Mouse (Mus musculus): ENCODE results near the gene Fbl.
"Not testable (repeated sequence)": the region's sequence is repeated elsewhere in the genome, so short reads cannot be mapped to it uniquely, and the experiment has no call there.

Fbl gene

DNA sequence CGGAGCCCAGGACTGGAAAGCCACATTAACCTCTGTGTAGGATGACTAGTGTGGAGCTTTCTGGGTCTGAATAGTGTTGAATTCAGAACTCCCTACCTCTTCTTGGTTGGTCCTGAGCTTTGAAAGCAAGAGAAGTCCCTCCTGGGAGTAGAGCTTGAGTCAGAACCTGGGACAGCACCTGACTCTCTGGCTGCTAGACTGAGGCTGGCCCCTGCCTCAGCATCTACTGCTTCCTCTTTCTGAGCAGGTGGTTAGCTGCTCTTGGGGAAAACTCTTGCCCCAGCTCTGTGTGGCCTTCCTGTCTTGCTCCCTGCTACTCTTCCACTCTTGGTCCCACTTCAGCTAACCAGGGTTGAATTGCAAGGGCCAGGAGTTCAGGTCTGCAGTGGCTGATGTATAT is 22.4 kb downstream of the Fbl start:
- no peak for DNase-seq (ENCODE audit: low read depth in 2 of 2, low spot score in 2 of 2)

DNA sequence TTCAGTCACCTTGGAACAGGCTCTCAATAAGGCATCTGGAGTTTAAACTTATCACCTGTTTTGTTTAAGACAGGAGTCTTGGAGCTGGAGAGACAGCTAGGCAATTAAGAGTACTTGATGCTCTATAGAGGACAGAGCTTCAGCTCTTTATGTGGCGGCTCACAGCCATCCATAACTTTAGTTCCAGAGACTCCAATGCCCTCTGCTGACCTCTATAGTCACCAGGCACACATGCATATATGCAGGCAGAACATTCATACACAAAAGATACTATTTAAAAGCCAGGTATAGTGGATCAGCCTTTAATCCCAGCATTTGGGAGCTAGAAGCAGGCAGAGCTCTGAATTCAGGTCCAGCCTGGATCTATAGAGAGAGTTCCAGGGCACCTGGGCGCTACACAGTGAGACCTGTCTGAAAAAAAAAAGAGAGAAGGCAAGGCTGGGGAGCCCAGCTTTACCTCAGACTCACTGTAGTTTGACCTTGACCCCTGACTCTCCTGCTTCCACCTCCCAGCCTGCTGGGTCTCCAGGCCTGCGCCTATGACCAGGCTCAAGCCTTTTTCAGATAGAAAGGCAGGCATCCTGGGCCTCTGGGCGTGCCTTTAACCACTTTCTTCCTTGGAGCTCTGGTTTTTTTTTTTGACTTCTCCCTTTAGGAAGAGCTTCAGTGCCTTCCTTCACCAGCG is 26.0 kb downstream of the Fbl start:
- no peak for DNase-seq (ENCODE audit: low read depth in 2 of 2, low spot score in 2 of 2)

DNA sequence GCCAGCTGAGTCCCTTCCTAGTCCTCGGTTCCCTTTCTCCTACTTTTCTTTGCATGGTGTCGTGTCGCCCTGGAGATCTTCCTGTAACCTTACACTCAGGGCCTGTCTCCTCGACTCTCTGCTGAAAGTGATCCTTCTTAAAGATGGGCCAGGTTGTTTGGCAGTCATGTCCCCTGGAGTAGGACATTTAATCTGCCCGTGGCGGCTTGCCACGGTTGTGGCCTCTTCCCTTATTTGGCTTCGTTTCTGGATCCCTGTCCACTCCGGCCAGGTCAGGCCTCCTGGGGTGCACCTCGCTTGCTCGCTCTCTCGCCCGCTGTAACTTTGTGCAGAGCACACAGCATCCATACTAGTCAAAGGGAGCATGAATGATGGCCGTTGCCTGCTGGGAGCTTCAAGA is 27.0 kb downstream of the Fbl start:
- DNase-seq (ENCODE audit: low read depth in 2 of 2, low spot score in 2 of 2): no peak

DNA sequence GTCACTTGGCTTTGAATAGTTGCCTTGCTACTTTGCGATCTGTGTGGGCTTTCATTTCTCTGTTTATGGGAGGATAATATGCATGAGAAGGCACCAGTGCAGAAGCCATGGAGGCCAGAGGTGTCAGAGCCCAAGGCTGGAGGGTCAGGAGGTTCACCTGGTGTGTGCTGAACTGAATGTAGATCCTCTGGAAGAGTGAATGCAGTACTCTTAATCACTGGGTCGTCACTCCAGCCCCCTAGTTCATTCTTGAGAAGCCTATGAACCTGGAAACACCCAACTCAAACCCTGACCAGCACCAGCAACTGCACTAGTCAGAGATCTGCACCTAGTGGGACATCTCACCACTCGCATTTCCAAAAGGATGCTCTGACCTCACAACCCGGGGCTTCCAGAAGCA is 29.5 kb downstream of the Fbl start:
- no peak for DNase-seq (ENCODE audit: low read depth in 2 of 2, low spot score in 2 of 2)

DNA sequence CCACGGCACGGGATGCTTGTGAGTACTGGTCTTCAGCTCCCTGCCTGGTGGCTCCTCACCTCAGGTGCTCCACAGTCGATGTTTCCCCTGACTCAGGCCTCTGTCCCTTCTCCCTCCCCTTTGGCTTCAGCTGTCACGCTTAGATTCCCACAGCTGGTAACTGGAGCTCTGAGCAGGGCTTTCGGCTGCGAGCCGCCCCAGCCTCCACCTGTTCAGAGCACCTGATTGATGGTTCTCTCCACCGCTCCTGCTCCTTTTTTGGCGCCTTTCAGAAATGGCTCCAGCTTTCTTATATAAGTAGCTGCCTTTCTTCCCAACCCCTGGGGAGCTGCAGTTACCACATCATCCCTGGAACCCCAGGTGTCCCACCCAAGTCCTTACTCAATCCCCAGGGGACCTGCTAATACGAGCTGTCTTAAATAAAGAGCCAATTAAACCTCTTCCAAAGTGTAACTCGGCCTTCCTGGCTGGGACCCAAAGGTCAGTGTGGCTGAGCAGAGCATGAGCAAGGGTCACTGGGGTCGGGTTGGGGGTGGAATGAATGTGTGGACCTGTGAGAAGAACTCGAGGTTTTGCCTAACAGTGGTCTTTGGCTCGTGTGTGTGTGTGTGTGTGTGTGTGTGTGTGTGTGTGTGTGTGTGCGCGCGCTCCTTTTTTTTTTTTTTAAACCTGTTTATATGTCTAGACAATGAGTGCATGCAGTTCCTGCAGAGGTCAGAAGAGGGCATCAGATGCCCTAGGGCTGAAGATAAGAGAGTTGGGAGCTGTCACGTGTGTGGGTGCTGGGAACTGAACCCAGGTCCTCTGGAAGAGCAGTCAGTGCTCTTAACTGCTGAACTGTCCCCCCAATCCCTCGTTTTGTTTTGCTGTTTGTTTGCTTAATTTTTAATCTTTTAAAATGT is 33.9 kb downstream of the Fbl start:
- no peak for DNase-seq (ENCODE audit: low read depth in 2 of 2, low spot score in 2 of 2)

DNA sequence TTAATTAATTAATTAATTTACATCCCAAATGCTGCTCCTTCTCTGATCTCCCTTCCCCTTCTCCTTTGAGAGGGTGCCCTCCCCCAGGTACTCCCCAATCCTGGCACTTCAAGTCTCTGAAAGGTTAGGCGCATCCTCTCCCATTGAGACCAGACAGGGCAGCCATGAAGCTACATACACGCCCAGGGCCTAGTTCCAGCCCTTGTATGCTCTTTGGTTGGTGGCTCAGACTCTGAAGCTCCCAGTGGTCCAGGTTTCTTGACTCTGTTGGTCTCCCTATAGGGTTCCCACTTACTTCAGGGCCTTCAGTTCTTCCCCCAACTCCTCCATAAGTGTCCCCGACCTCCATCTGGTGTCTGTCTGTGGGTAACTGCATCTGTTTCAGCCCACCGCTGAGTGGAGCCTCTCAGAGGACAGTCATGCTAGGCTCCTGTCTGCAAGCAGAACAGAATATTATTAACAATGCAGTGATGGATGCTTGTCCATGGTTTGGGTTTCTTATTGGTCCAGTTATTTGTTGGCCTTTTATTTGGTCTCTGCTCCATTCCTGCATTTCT is 36.6 kb downstream of the Fbl start:
- DNase-seq (ENCODE audit: low read depth in 2 of 2, low spot score in 2 of 2): peak in 1 of 2 experiments; percentile 9

DNA sequence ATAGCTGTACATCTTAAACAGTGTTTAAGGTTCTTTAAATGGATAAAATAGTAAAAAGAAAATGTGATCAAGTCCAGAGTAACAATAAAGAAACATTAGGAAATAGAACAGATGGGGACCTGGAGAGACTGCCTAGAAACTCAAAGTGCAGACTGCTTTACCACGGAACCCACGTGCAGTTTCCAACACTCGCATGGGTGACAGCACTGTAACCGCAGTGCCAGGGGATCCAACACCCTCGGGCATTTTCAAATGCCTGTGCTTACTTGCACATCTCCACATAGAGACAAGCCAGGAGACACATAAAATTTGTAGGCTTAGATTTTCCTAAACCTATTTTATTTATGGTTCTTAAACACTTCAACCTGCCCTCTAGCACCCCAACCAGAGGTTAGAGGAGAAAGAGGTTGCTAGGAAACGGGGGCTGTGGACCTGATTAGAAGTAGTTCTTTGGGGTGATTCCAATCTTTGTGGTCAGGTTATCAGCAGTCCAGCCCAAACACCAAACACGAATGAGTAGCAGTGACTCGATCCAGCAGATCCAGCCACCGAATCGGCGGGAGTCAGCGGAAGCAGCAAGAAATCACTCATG is 39.0 kb downstream of the Fbl start:
- no peak for DNase-seq (ENCODE audit: low read depth in 2 of 2, low spot score in 2 of 2)

DNA sequence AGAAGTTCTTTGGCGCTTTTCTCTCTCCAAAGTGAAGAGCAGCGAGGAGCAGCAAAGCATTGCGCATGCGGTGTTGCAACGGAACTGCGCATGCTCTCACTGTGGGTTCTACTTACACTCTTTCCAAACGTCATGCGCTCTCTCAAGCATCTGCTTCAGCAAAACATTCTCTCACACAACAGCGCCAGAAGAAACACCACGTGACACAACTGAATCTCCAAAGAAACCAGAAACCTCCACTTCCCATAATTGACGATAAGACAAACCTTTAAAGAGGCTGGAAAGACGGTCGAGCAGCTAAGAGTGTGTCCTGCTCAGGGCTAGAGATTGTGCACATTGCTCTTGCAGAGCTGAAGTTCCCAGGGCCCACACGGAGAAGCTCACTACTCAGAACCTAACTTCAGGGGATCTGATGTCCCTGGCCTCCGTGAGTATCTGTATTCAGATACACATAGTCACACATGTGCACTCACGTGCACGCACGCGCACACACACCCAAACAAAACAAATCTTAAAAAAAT is 39.5 kb downstream of the Fbl start:
- DNase-seq (ENCODE audit: low read depth in 2 of 2, low spot score in 2 of 2): peak; percentile 34 to 55

DNA sequence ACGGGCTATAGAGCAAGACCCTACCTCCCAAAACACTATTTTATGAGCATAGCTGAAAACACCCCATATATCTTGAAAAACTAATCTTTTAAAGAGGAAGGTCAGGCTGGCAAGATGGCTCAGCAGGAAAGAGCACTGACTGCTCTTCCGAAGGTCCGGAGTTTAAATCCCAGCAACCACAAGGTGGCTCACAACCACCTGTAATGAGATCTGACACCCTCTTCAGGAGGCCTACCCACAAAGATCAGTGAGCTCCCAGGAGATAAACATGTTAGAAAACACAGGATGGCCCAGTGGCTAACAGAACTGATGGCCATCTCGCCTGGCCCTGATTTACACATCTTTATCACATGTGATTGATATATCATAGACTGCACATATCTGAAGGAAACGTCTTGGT is 41.2 kb downstream of the Fbl start:
- DNase-seq (ENCODE audit: low read depth in 2 of 2, low spot score in 2 of 2): no peak

DNA sequence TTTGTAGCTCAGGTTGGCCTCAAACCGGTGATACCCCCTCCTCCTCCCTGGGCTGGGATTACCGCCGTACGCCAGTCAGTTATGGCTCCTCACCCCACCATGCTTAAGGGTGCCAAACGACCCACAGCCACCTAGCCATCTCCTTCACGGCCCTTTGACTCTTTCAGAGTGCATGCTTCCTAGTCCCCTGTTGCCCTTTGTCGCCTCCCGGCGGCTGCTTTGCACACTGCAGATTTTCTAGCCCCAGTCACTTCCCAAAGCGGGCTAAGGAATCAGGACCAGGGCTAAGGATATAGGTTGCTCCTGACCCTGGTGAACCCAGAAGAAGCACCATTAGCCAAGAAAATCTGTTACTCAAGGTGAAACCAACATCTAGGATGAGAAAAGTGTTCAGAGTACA is 44.6 kb downstream of the Fbl start:
- DNase-seq (ENCODE audit: low read depth in 2 of 2, low spot score in 2 of 2): peak; percentile 30 to 63

DNA sequence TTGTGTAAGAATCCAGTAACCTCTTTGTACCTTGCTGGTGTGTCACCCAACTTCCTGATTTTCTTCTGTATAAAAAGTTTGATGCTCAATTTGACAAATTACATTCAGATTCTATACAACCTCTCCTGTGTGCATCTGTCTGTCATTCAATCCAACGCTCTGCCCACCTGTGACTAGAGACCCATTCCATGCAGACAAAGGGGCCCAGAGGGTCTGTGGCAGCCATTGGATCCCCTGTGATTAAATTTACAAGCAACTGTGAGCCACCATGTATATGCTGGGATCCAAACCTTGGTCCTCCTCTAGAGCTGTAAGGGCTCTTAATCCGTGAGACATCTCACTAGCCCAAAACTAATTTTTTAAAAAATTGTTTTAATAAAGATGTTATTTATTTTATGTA is 46.4 kb downstream of the Fbl start:
- not testable (repeated sequence) for DNase-seq (ENCODE audit: low read depth in 2 of 2, low spot score in 2 of 2)

DNA sequence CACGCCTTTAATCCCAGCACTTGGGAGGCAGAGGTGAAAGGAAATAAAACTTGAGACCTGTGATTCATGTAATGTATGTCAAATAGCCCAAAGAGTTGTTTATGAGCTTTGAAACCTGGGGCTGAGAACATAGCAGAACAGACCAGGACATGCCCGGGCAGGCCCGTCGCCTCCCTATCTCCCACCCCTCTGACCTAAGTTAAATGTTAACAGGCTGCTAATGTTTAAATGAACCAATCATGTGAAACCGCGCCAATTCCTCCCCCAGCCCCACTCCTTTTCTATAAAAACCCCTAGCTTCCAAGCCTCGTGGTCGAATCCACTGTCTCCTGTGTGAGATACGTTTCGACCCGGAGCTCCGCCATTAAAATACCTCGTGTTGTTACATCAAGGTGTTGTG is 48.3 kb downstream of the Fbl start:
- not testable (repeated sequence) for DNase-seq (ENCODE audit: low read depth in 2 of 2, low spot score in 2 of 2)

DNA sequence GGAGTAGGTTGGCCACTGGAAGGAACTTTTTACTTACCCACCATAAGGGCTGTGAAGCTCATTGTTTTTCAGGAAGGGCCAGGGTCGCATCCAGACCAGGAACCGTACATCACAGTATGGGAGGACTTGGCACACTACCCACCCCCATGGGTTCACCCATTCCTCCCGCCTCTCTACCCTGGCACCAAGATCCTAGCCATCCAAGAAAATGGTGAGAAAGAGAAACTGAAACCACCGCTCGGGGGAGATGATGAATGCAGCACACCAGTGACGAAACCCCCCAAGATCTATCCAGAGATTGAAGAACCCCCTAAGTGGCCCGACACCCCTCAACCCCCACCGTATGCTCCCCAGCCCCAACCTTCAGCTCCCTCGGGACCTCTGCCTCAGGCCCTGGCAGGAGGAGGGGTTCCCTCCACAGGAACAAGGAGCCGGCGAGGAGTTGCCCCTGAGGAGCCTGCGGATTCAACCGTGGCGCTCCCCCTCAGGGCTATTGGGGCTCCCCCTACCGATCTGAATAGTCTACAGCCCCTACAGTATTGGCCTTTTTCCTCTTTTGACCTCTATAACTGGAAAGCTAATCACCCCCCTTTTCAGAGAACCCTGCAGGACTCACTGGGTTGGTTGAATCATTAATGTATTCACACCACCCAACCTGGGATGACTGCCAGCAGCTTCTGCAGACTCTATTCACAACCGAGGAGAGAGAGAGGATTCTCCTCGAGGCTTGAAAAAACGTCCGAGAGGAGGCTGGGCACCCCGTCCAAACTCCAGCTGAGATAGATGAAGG is 49.6 kb downstream of the Fbl start:
- DNase-seq (ENCODE audit: low read depth in 2 of 2, low spot score in 2 of 2): not testable (repeated sequence)

DNA sequence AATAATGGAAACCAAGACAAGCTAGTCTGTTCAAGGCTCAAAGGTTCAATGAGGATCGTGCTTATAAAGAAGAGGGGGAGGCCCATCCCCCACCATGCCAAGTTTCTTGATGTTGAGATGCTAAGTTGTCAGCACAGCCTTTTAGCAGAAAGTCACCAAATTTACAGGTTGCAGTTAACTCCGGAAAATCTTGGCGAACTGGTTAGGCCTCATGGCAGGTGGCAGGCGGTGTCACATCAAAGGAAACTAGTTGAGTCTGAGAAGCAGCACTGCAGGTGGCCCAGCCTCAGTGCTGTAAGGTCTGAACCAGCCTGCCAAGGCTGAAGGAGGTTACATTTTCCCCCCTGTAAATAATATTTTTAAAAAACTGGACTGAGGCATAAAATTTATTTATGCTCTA is 57.3 kb downstream of the Fbl start:
- DNase-seq (ENCODE audit: low read depth in 2 of 2, low spot score in 2 of 2): not testable (repeated sequence)

DNA sequence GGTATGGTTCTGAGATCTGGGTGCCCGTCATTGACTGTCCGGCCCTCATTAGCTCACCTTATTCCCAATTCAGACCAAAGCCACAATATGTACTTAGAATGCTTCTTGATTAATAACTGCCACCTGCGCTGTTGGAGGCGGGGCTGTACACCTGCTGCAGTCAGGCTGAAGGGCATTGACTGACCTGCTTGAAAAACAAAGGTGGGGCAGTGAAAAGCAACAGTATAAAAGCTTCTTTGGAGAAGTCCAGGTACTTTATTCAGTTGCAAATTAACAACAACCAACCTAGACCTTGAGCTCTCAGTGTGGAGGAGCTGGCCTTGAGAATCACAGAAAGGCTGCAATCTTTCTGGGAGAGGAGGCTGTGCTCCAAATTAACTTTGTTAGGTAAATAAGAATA is 57.9 kb downstream of the Fbl start:
- DNase-seq (ENCODE audit: low read depth in 2 of 2, low spot score in 2 of 2): not testable (repeated sequence)

All from CD8-positive naive resting alpha-beta T cell, adult 2 months (primary cell).